In the genomic region with DNA sequence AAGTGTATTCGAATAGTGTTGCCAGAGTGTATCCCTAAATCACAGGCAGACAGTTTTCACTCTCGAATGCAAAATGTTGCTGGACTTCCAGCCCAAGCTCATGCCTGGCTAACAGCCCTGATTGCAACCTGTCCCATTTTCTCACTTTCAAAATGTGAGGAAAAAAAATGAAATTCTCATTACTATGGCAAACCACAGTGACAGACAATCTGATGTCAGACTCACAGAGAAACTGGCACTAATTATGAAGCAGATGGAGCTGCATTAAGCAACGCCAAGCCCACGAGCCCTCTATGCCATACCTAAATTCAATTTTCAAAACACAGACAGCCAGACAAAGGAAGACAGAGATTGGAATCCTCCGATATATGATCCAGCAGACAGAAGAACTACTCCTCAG, we compare ENCODE assay signal across 16 mouse cellular contexts.
DNase-seq lines count a peak whose midpoint lies in the region; ATAC-seq lines count a peak whose summit lies in the region.
"Had no signal": no experiment of that assay in that cellular context is flagged by ENCODE, and none has a peak within 500 bp of the region (broad histone marks: within the 10 kb centered on the region; RNA-seq: fewer than 3 reads in every experiment).

No protein-coding gene starts in this region.

- WGBS in kidney, embryonic 16.5 days, result 87% methylated on average over 5 of the region's 5 CpGs
- 90% methylated on average over 5 of the region's 5 CpGs for WGBS in midbrain, embryonic 11.5 days

- peak; percentile 15 to 53 for DNase-seq in frontal cortex, adult 2 months (ENCODE audit: extremely low spot score in 1 of 2, low spot score in 1 of 2)
- DNase-seq in frontal cortex, postnatal 14 days (ENCODE audit: low spot score in 2 of 2), result no peak
- peak; percentile 92 for DNase-seq in brain, adult 2 months (ENCODE audit: low read depth, low spot score)
- peak; percentile 73 for DNase-seq in cerebellum, adult 9-10 months
- DNase-seq in layer of hippocampus, adult 8-10 months (ENCODE audit: low spot score in 2 of 2), result peak; percentile 24 to 28
- no peak for DNase-seq in ovary, postnatal 14 days (ENCODE audit: low spot score)
- DNase-seq in midbrain, embryonic 11.5 days (ENCODE audit: low spot score, missing footprints), result no peak
- DNase-seq: B cell, adult 2 months; heart, adult 2 months; kidney, postnatal 25 days; liver; retina, postnatal 1 day had no signal

- no peaks in the 10 kb centered on the region for H3K9me3 ChIP-seq in kidney, embryonic 16.5 days (ENCODE audit: low read length)
- H3K9me3 ChIP-seq in midbrain, embryonic 11.5 days (ENCODE audit: control insufficient read depth, low read length), result no peaks in the 10 kb centered on the region
- H3K9me3 ChIP-seq: G1E; midbrain, embryonic 13.5 days; neural tube, embryonic 12.5 days had no signal

- no peaks in the 10 kb centered on the region for H3K27me3 ChIP-seq in kidney, embryonic 16.5 days (ENCODE audit: insufficient read depth, low read length)
- no peaks in the 10 kb centered on the region for H3K27me3 ChIP-seq in midbrain, embryonic 11.5 days (ENCODE audit: control insufficient read depth, insufficient read depth, low read length)
- H3K27me3 ChIP-seq: midbrain, embryonic 13.5 days; neural tube, embryonic 12.5 days had no signal

- no peak overlapping the region for H3K9ac ChIP-seq in kidney, embryonic 16.5 days (replicated peaks; ENCODE audit: low read length)
- no peak overlapping the region for H3K9ac ChIP-seq in midbrain, embryonic 11.5 days (ENCODE audit: low read length)
- H3K9ac ChIP-seq: midbrain, embryonic 13.5 days; neural tube, embryonic 12.5 days had no signal

- H3K4me3 ChIP-seq in kidney, embryonic 16.5 days (ENCODE audit: low read length), result no peak overlapping the region
- no peak overlapping the region for H3K4me3 ChIP-seq in midbrain, embryonic 11.5 days (ENCODE audit: low read depth, low read length)
- H3K4me3 ChIP-seq: heart, adult 2 months; midbrain, embryonic 13.5 days; neural tube, embryonic 12.5 days had no signal

- H3K4me1 ChIP-seq in kidney, embryonic 16.5 days (ENCODE audit: insufficient read depth, low read length), result peaks cover 5% of the 10 kb centered on the region; the same call in 1 of the 2 replicates
- peaks cover 6% of the 10 kb centered on the region; the same call in 1 of the 2 replicates for H3K4me1 ChIP-seq in midbrain, embryonic 11.5 days (ENCODE audit: control insufficient read depth, insufficient read depth, low read length)
- H3K4me1 ChIP-seq: neural tube, embryonic 12.5 days had no signal

- H3K4me2 ChIP-seq in kidney, embryonic 16.5 days (replicated peaks; ENCODE audit: low read depth, low read length), result no peak overlapping the region
- H3K4me2 ChIP-seq in midbrain, embryonic 11.5 days, result no peak overlapping the region
- H3K4me2 ChIP-seq: midbrain, embryonic 13.5 days; neural tube, embryonic 12.5 days had no signal

- no peaks in the 10 kb centered on the region for H3K36me3 ChIP-seq in kidney, embryonic 16.5 days (ENCODE audit: insufficient read depth, low read length)
- no peaks in the 10 kb centered on the region for H3K36me3 ChIP-seq in midbrain, embryonic 11.5 days (ENCODE audit: control insufficient read depth, insufficient read depth, low read length)
- H3K36me3 ChIP-seq: G1E; midbrain, embryonic 13.5 days; neural tube, embryonic 12.5 days had no signal

- H3K27ac ChIP-seq in kidney, embryonic 16.5 days (ENCODE audit: low read length), result no peak overlapping the region
- H3K27ac ChIP-seq in midbrain, embryonic 11.5 days (ENCODE audit: low read depth, low read length), result no peak overlapping the region
- H3K27ac ChIP-seq: heart, adult 2 months; midbrain, embryonic 13.5 days; neural tube, embryonic 12.5 days had no signal

- no peak for ATAC-seq in kidney, embryonic 16.5 days (ENCODE audit: low FRiP score, low TSS enrichment)
- no peak for ATAC-seq in midbrain, embryonic 11.5 days (ENCODE audit: low FRiP score)
- ATAC-seq: midbrain, embryonic 13.5 days had no signal

Comparison
In these comparisons a context has a peak if more than half of its experiments do, and no peak if none do; other contexts are left out.
1. DNase-seq: peak in frontal cortex, adult 2 months (2 of 2), brain, adult 2 months (single experiment), cerebellum, adult 9-10 months (single experiment) and layer of hippocampus, adult 8-10 months (2 of 2); none in frontal cortex, postnatal 14 days (0 of 2), ovary, postnatal 14 days (single experiment) and midbrain, embryonic 11.5 days (single experiment).